Mouse (Mus musculus) kidney, adult 11 months (tissue): ENCODE results near the gene Inpp5b.
"Not testable (repeated sequence)": the region's sequence is repeated elsewhere in the genome, so short reads cannot be mapped to it uniquely, and the experiment has no call there.

Source experiments
- DNase-seq: peaks from one replicate; pipeline ENCODE4 v3.0.0; 2022

The Inpp5b gene

GRCm38 (mm10) chr4:124741376-124742343 is at the start of gene Inpp5b:
Inpp5b (plus strand) TSS chr4:124741850.
- DNase-seq = peak; percentile 84

- no peak for DNase-seq
Observed at GRCm38 (mm10) chr4:124692416-124692861, 49.2 kb upstream of the Inpp5b start.

DNA sequence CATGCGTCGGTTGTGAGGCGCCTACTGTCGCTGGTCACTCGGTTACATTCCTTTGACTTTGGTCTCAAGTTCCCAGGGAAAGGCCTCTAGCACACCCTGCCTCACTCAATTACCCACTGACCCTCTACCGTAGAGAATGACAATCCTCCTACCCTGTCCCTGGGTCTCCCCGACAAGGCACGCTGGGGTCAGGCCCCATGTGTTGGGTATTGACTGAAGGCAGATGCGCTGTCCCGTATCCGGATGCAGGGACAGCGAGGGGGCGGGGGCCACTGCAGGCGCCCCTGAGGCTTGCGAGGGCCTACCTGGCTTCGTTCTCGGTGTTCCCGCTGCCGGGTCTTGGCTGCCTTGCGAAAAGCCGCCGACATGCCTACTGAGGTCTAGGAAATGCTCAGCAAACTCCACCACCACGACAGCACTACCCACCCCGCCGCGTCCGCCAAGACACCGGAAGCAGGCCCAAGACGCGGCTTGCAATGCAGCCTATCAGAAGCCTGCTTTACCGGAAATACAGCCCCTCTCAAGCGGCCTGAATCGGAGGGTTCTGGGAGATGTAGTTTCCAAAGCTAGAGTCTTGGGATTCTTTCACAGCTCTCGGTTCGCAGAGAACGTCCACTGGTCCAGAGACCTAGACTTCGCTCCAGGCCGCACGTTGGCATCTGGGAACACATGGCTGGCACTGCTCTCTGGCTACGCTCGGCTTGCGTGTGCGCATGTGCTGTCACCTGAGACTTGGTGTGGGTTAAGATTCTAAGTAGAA is 48.3 kb upstream of the Inpp5b start, which contains the start of gene Utp11:
Gene Utp11, minus strand, starts transcription at position 466 of the 760 bp plus-strand sequence.
- peak; percentile 96 for DNase-seq

DNA sequence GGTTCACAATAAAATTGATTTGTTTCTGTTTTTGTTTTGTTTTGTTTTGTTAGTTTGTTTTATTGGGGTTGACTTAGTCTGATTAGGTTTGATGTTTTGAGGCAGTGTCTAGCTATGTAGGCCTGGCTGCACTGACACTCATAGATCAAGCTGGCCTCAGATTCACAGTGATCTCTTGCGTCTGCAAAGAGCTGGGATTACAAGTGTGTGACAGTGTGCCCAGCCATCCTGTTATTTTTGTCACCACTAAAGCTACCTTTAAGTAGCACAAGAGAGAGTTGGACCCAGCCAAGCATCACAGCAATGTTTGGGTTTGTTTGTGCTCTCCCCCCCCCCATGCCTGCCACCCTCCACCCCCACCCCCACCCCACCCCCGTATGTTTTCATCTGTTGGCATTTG is 47.1 kb upstream of the Inpp5b start:
- no peak for DNase-seq

GRCm38 (mm10) chr4:124695786-124696516 is 45.7 kb upstream of the Inpp5b start:
- peak; percentile 75 for DNase-seq

DNA sequence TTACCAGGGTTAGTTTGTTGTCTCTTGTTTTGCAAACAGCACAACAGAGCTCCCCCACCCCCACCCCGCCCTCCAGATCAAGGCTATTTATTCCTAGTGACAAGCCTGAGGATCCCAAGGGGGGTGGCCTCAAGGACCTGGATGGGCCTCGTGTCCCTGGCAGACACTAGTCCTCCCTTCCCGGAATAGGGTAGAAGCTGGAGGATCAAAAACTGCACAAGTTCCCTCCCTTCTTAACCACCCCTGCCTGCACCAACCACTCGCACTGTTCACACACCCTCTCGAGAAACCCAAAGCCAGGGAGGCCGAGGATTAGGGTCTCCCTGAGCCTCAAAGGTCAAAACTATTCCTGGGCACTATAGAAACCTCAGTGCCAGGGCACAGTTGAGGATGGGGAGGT is 41.9 kb upstream of the Inpp5b start:
- DNase-seq = no peak

GRCm38 (mm10) chr4:124700248-124700971 is 41.2 kb upstream of the Inpp5b start, which contains the start of gene Fhl3:
Fhl3 (plus strand) TSS chr4:124700701.
- DNase-seq = peak; percentile 80

- no peak for DNase-seq
Observed at GRCm38 (mm10) chr4:124701052-124701845, 40.4 kb upstream of the Inpp5b start.

- no peak for DNase-seq
Observed at GRCm38 (mm10) chr4:124701916-124702315, 39.7 kb upstream of the Inpp5b start.

GRCm38 (mm10) chr4:124703406-124703805 is 38.2 kb upstream of the Inpp5b start:
- no peak for DNase-seq

DNA sequence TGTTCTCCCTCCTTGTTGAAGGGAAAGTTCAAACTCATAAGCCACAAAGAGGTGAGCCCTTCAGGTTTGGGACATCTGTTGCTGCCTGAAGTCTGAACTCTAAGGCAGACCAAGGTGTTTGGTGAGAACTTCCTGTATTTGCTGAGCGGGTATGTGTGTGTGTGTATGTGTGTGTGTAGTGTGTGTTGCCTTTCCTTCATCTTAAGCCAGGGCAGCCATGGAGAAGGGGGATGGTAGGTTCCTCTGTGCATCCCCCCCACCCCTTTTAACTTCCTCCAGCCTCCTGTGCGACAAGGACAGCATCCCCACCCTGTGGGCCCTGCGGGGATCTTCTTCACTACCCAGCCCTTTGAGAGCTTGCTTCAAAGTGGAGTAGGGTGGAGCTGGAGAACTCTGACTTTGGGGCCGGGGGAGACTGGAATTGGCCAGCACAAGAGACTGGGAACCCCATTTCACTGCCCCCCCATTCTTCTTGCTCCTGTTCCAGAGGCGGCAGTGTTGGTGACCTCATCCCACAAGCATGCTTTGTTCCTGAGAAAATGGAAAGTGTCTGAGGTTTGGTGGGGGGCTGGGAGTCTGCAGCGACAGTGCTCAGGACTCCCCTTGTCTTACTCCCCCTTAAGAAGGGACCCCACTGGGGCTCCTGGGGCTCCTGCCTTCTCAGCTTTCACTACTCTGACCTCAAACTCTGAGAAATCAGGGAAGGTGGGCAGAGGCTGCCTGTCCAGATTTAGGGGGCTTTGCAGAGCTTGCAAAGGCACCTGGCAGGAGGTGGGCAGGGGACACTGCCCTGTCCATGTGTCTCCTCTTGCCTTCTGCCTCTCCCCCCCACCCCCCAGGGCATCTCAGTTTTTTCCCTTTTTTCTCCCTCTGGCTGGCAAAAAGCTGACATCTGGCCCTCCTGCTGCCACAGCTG is 37.5 kb upstream of the Inpp5b start:
- DNase-seq = no peak

GRCm38 (mm10) chr4:124704797-124705474 is 36.7 kb upstream of the Inpp5b start:
- DNase-seq = peak; percentile 52

GRCm38 (mm10) chr4:124705661-124706269 is 35.9 kb upstream of the Inpp5b start:
- no peak for DNase-seq

DNA sequence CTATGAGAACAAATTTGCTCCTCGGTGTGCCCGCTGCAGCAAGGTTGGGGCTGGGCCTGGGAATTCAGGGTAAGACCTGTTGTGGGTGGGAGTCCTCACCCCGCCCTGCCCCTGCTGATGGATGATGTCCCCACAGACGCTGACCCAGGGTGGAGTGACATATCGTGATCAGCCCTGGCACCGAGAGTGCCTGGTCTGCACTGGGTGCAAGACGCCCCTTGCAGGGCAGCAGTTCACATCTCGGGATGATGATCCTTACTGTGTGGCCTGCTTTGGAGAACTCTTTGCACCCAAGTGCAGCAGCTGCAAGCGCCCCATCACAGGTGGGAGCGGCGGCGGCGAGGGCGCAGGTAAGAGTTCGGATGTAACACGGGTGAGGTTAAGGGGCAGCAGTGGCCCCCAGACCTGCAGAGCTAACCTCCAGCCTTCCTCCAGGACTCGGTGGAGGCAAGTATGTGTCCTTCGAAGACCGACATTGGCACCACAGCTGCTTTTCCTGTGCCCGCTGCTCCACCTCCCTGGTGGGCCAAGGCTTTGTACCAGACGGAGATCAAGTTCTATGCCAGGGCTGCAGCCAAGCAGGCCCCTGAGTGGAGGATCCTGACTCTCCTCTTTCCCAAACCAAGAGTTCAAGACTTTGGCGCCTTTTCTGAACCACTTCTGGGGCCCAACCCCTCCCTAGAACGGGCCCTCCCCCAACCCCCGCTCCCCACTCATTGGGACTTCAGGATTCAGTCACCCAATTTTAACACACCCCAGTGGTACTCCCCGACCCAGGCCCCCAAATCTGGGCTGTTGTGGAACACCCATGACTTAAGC is 34.1 kb upstream of the Inpp5b start:
- not testable (repeated sequence) for DNase-seq

DNA sequence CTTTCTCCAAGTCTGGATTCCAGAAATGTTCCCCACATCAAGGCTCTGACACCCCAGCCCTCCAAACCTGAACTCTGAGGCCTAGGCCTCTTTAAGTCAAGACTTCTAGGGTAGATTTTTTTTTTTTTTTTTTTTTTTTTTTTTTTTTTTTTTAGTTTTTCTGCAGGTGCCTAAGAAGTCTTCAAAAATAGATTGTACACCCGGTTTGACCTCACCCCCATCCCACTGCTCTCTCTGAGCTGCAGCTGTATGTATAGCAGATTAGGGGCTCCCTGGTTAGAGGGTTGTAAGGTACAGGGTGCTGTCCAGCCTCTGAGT is 33.5 kb upstream of the Inpp5b start:
- not testable (repeated sequence) for DNase-seq

DNA sequence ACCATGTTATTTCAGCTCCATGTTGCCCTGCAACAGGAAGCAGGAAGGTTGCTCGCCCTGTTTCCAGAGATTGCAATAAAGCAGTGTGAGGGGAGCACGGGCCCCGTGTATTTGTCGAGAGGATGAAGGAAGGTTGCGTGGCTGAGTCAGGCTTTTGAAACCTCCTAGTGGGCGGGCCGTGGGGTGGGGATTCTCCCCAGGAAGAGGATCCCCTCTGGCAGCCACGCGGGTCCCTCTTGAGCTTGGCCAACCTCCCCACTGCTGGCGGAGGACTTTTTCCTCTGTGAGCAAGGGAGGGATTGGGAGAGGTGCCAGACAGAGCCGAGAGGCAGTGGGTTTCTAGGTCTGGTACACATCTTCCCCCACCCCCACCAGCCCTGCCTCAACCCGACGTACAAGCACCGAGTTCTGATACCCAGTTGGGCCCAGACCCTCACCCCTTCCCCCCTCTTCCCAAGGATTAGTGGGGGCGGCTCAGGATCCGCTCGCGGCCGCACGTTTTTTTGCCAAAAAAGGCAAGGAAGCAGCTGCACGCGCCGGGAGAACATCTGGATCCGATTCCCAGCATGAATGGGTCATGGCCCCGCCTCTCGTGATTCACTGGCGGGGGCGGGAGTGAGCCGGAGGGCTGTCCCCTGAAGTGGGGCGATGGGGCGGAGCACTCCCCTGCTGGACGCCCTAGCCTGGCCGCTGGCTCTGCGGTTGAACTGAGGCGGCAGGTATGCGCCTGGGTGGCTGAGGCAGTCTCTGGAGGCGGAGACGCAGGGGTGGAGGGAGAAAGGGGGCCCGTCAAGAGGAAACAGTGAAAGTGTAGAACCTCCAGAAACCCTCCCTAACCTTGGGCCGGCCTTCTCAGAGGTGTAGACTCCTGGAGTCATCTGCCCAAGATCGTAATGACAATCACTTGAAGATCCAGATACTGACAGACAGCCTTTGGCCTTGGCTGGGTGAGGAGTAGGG is 32.9 kb upstream of the Inpp5b start:
- DNase-seq = peak; percentile 90

DNA sequence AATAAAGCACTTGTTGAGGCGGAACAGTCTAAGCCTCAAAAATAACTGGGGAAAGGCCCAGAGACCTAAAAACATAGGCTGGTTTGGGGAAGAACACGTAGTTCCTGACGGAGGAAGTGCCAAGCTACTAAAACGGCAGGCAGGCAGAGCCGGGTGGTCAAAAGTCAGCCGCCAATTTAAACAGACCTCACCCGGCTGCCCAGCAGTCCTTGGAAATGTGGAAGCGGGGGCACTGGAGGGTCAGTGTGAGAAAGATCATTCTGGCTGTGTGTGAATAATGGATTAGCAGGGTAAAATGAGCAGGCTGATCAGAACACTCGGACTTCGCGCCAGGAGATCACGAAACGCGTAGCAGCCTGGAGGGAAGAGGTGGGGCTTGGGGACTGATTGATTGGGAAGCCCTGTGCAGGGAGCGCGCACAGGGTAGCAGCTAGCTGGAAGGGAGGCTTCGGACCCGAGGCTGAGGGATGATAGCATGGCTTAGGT is 31.6 kb upstream of the Inpp5b start:
- DNase-seq = peak; percentile 48
